Mouse (Mus musculus) heart, adult 2 months (tissue): Measurements from ENCODE around the gene Acta2. TPM values are rescaled to one million over a fixed set of nuclear protein-coding genes. Genes with fewer than 3 reads are reported as not detected.

Experiments used
- DNase-seq, 2 experiments: peaks; one replicate each; pipeline ENCODE4 v3.0.0; 2021
- H3K27ac ChIP-seq: fragments of 200-600 bp; 2 replicates; pipeline ENCODE4 v1.8.1; 2022
- H3K27me3 ChIP-seq: fragments of 200-500 bp; 2 replicates; pipeline ENCODE4 v1.6.1; 2012; ENCODE audit warnings: mild to moderate bottlenecking, low read length, inconsistent platforms, mixed read lengths; ENCODE audit not compliant: control insufficient read depth, insufficient read depth
- H3K36me3 ChIP-seq: fragments of 200-500 bp; 2 replicates; pipeline ENCODE4 v1.6.1; 2012; ENCODE audit warnings: low read length, inconsistent platforms; ENCODE audit not compliant: control insufficient read depth, insufficient read depth
- H3K4me1 ChIP-seq: fragments of 200-500 bp; 2 replicates; pipeline ENCODE4 v1.6.1; 2011; ENCODE audit warnings: low read length; ENCODE audit not compliant: control insufficient read depth, insufficient read depth
- H3K4me3 ChIP-seq: fragments of 200-600 bp; 2 replicates; pipeline ENCODE4 v1.8.1; 2022
- H3K79me2 ChIP-seq: fragments of 200-500 bp; replicated peaks from 2 replicates; pipeline ENCODE4 v1.6.1; 2012; ENCODE audit warnings: mild to moderate bottlenecking, inconsistent platforms, low read length, moderate library complexity, mixed read lengths; ENCODE audit not compliant: control insufficient read depth, insufficient read depth
- H3K9ac ChIP-seq: fragments of 200-500 bp; 2 replicates; pipeline ENCODE4 v1.6.1; 2012; ENCODE audit warnings: low read depth, mild to moderate bottlenecking, control low read depth, inconsistent platforms, low read length, mixed read lengths
- CTCF ChIP-seq: fragments of 200-600 bp; IDR thresholded peaks from 2 replicates; pipeline ENCODE4 v1.8.1; 2022; ENCODE audit warnings: antibody characterized with exemption, mild to moderate bottlenecking, moderate library complexity
- EP300 ChIP-seq: fragments of 200-500 bp; IDR thresholded peaks from 2 replicates; pipeline ENCODE4 v1.6.1; 2011; ENCODE audit warnings: low read depth, low read length, control low read depth; ENCODE audit not compliant: insufficient read depth
- POLR2A ChIP-seq: fragments of 200-500 bp; IDR thresholded peaks from 2 replicates; pipeline ENCODE4 v1.6.1; 2011; ENCODE audit warnings: mild to moderate bottlenecking, low read depth, low read length, control low read depth; ENCODE audit not compliant: insufficient read depth
- WGBS: fragments of 180-500 bp; shearing (Covaris S2); methylation state at CpG from one replicate; pipeline ENCODE4 v1.1.7; 2018; 5-methylcytosine and 5-hydroxymethylcytosine counted together
- intact Hi-C: fragments of 180-260 bp; cut with DNase I; formaldehyde crosslinking; loops from one replicate; pipeline ENCODE4 v1.15.1; 2025
- polyA plus RNA-seq: library from polyadenylated mRNA; depleted of rRNA; stranded (reverse); fragments of >200 nt; gene quantifications from 2 replicates; pipeline ENCODE4 v1.2.3, GENCODE M21; 2012
- total RNA-seq, 2 experiments: library from RNA; stranded (reverse); gene quantifications; 2 replicates each; pipeline ENCODE4 v1.2.3; 2021

The Acta2 gene
- total and polyA plus RNA-seq, 3 experiments, result 134 to 517 (median 152) TPM

DNA sequence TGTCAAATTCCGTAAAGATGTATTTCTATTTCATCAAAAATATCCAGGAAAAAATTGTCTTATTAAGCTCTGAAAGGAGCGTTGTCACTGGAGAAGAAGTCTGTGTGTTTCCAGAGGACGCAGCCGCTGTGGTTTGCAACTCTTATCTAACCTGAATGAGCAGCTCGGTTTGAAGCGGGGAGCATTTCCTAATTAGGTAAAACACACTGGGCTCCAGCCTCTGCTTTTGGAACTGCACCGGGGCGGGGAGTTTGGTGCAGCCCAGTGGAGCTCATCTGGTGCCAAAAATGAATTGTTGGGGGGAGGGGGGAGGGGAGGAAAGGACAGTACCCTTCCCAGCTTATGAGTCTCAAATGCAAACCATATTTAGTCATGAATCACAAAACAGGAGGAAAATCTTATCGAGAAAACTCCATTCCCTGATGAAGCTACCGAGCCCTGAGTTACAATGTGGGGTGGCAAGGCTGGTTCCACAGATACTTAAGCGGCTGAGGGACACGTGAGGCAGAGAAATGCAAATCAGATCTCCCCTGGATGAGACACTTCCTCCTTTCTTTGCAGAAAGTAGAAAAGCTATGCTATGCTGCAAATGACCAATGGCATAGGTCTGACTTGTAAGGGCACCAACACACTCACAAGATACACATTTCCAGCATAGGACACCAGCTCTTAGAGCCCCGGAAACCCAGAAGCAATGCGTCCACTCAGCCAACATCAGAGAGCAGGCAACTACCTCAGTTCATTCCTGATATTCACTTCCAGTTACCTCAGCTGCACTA lies 1.1 kb downstream of the Acta2 start:
- peak in 1 of 2 experiments; percentile 43 for DNase-seq
- Histone ChIP-seq H3K9ac (peak overlapping the region; percentile 22), H3K79me2 (no peaks in the 10 kb centered on the region), H3K4me1 (no peaks in the 10 kb centered on the region), H3K27me3 (no peaks in the 10 kb centered on the region), H3K4me3 (peak overlapping the region; percentile 25), H3K27ac (peak overlapping the region; percentile 57), H3K36me3 (no peaks in the 10 kb centered on the region; the same call in 1 of the 2 replicates)
- 21% methylated on average over 14 of the region's 14 CpGs for WGBS
- TF ChIP-seq CTCF (no peak), POLR2A (0 out of 2 replicates have a peak, but pooled peaks have one; percentile 7), EP300 (no peak)
- intact Hi-C loops, result no loop called here

DNA sequence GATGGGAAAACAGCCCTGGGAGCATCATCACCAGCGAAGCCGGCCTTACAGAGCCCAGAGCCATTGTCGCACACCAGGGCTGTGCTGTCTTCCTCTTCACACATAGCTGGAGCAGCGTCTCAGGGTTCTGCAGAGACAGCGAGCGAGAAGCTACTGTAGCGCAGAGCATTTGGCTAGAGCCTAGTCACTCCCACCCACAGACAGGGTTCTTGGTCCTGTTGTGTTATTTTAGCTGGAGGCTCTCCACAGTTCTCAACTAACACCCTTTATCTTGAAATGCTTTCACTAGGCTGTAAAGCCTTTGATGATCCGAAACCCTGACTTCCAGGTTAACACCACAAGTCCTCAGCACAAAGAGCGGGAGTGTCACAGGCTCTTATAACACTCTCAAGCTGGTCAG lies 2.9 kb downstream of the Acta2 start:
- no peaks in the 10 kb centered on the region for H3K27me3 ChIP-seq
- no peak for DNase-seq
- no peaks in the 10 kb centered on the region for H3K79me2 ChIP-seq
- intact Hi-C loops, result no loop called here
- 61% methylated on average over 9 of the region's 9 CpGs for WGBS
- H3K27ac ChIP-seq, result peak overlapping the region; percentile 7; the same call in 1 of the 2 replicates
- no peak for TF ChIP-seq POLR2A
- no peak for TF ChIP-seq CTCF
- no peak for TF ChIP-seq EP300
- no peak overlapping the region for H3K4me3 ChIP-seq
- H3K9ac ChIP-seq, result no peak overlapping the region
- H3K4me1 ChIP-seq, result no peaks in the 10 kb centered on the region
- no peaks in the 10 kb centered on the region; the same call in 1 of the 2 replicates for H3K36me3 ChIP-seq

DNA sequence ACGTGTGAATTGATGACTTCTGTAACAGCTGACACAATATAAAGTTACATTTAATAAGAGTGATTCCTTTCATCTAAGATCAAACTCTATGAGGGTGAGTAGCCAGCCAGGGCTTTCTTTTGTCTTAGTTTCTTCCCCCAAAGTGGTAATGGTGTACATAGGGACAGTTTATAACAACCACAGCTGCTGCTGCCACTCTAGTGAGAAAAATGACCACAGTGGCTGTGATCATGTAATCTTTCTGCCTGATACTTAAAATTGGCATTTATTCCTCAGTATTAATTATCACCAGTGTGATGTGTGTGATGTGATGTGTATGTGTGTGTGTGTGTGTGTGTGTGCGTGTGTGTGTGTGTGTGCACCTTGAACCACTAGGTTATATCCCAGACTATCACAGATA lies 3.5 kb downstream of the Acta2 start:
- H3K27me3 ChIP-seq, result no peaks in the 10 kb centered on the region
- H3K27ac ChIP-seq, result no peak overlapping the region
- no peaks in the 10 kb centered on the region for H3K79me2 ChIP-seq
- intact Hi-C loops, result no loop called here
- TF ChIP-seq CTCF (no peak), EP300 (no peak), POLR2A (no peak)
- DNase-seq, result no peak
- H3K4me1 ChIP-seq, result no peaks in the 10 kb centered on the region
- WGBS, result 79% methylated on average over 2 of the region's 2 CpGs
- H3K4me3 ChIP-seq, result no peak overlapping the region
- no peak overlapping the region for H3K9ac ChIP-seq
- no peaks in the 10 kb centered on the region; the same call in 1 of the 2 replicates for H3K36me3 ChIP-seq

DNA sequence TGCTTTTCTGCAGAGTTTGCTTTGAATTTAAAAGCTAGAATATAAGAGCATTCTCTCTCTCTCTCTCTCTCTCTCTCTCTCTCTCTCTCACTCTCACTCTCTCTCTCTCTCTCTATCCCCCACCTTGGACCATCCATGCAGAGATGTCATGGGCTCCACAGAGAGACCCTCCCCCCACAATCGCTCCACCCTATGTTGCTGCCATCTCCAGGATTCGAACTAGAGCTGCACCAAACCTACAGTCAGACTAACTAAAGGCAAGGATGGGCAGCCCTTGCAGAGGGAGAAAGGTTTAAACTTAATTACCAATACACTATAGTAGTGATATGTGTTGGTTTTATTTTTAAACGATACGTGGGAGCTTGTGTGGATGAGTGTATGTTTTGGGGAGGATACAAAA lies 4.8 kb downstream of the Acta2 start:
- no peak for DNase-seq
- H3K27ac ChIP-seq, result no peak overlapping the region
- H3K4me3 ChIP-seq, result no peak overlapping the region
- TF ChIP-seq EP300, result no peak
- no peak for TF ChIP-seq CTCF
- no peak for TF ChIP-seq POLR2A
- H3K9ac ChIP-seq, result no peak overlapping the region
- no peaks in the 10 kb centered on the region; the same call in 1 of the 2 replicates for H3K36me3 ChIP-seq
- 91% methylated on average over 4 of the region's 4 CpGs for WGBS
- H3K79me2 ChIP-seq, result no peaks in the 10 kb centered on the region
- H3K27me3 ChIP-seq, result no peaks in the 10 kb centered on the region
- no peaks in the 10 kb centered on the region for H3K4me1 ChIP-seq
- intact Hi-C loops, result no loop called here

DNA sequence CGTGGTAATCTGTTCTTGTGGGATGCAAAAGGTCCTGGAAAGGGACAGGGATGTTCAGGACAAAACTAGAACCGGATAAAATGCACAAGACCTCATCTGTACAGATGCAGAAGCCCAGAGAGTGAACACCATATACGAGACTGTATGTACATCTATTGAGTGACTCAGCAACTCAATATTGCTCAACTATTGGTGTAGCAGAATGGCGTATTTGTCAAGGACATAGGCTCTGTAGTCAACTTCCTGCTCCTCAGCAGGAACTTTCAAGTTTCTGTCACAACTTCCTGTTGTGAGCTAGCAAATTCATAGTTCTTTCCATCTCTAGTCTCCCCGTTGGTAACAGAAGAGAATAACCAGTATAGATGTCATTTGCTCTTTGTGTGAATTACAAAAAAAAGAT lies 6.8 kb downstream of the Acta2 start:
- Histone ChIP-seq H3K27ac (no peak overlapping the region), H3K79me2 (no peaks in the 10 kb centered on the region), H3K36me3 (no peaks in the 10 kb centered on the region; the same call in none of the 2 replicates), H3K4me3 (no peak overlapping the region), H3K27me3 (no peaks in the 10 kb centered on the region), H3K9ac (no peak overlapping the region), H3K4me1 (peaks cover 1% of the 10 kb centered on the region; the same call in 1 of the 2 replicates)
- TF ChIP-seq CTCF (no peak), EP300 (no peak), POLR2A (no peak)
- intact Hi-C loops, result no loop called here
- no peak for DNase-seq
- WGBS, result 66% methylated on average over 5 of the region's 5 CpGs

DNA sequence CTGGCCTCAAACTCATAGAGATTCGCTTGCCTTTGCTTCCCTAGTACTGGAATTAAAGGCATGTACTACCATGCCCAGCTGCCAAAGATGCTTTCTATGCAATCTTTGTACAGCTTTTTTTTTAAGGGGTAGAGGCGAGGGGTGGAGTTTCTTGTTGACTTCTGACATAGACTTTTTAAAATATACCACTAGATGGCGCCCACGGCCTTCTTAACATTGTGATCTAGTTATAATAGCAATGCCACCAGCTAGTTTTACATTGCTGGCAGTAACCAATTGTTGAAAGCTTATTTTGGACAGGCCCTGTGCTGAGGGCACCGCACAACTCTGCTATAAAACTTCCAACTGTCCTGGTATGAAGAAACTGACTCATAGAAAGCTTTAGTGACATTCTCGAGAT lies 11.3 kb downstream of the Acta2 start:
- Histone ChIP-seq H3K79me2 (no peaks in the 10 kb centered on the region), H3K9ac (peak overlapping the region; percentile 65), H3K4me3 (no peak overlapping the region), H3K36me3 (no peaks in the 10 kb centered on the region; the same call in 1 of the 2 replicates), H3K4me1 (peaks cover 1% of the 10 kb centered on the region; the same call in 1 of the 2 replicates), H3K27ac (no peak overlapping the region), H3K27me3 (no peaks in the 10 kb centered on the region)
- DNase-seq, result peak; percentile 41 to 53
- peak; percentile 84 for TF ChIP-seq CTCF
- TF ChIP-seq POLR2A, result no peak
- WGBS, result 9% methylated on average over 6 of the region's 6 CpGs
- intact Hi-C loops, result loop anchor here (1.0 to 5.0 kb wide), 3 partner anchors 40 to 393 kb away; no protein-coding TSS in a partner anchor
